Mouse (Mus musculus) frontal cortex, adult 2 months (tissue): ENCODE results near the gene Smim22. TPM values are rescaled to one million over a fixed set of nuclear protein-coding genes. Genes with fewer than 3 reads are reported as not detected.

Source experiments
- polyA plus RNA-seq: library from polyadenylated mRNA; depleted of rRNA; stranded (reverse); fragments of >200 nt; gene quantifications from 2 replicates; pipeline ENCODE4 v1.2.3, GENCODE M21; 2012; rRNA removed

Smim22 gene
- polyA plus RNA-seq, 1 experiment = 0.94 TPM

Other genes starting within 250 kb of the Smim22 start
- gene Cdip1, start 217.0 kb upstream of the Smim22 start, polyA plus RNA-seq = 187 TPM in 2 replicates
- gene 4930562C15Rik, start 171.9 kb upstream of the Smim22 start, polyA plus RNA-seq = 0.08 TPM in 1 of 2 replicates, not detected in the other
- gene Ubald1, start 127.0 kb upstream of the Smim22 start, polyA plus RNA-seq = 51.3 and 66.1 TPM in 2 replicates
- 216 and 221 TPM in 2 replicates for gene Mgrn1, start 121.0 kb upstream of the Smim22 start, polyA plus RNA-seq
- 84.5 and 94.6 TPM in 2 replicates for gene Nudt16l1, start 68.5 kb upstream of the Smim22 start, polyA plus RNA-seq
- 102 and 107 TPM in 2 replicates for gene Anks3, start 43.1 kb upstream of the Smim22 start, polyA plus RNA-seq
- gene Sept12, start 9.4 kb upstream of the Smim22 start, polyA plus RNA-seq = not detected in 2 replicates
- gene Rogdi, start 6.3 kb downstream of the Smim22 start, polyA plus RNA-seq = 320 and 348 TPM in 2 replicates
- 139 and 151 TPM in 2 replicates for gene Glyr1, start 42.6 kb downstream of the Smim22 start, polyA plus RNA-seq
- gene Ubn1, start 42.8 kb downstream of the Smim22 start, polyA plus RNA-seq = 28.6 and 34.9 TPM in 2 replicates
- gene Ppl, start 125.1 kb downstream of the Smim22 start, polyA plus RNA-seq = 0.17 and 0.24 TPM in 2 replicates
- gene Sec14l5, start 139.8 kb downstream of the Smim22 start, polyA plus RNA-seq = 8.0 and 9.2 TPM in 2 replicates
- gene Nagpa, start 196.7 kb downstream of the Smim22 start, polyA plus RNA-seq = 19.2 and 20.1 TPM in 2 replicates
- 7.9 and 8.0 TPM in 2 replicates for gene AU021092, start 215.0 kb downstream of the Smim22 start, polyA plus RNA-seq
- gene Alg1, start 226.3 kb downstream of the Smim22 start, polyA plus RNA-seq = 52.9 and 56.7 TPM in 2 replicates
- 8.7 and 11.5 TPM in 2 replicates for gene Eef2kmt, start 248.7 kb downstream of the Smim22 start, polyA plus RNA-seq